Mouse (Mus musculus) E14TG2a.4 (cell line): ENCODE results near the gene Atrnl1.

Experiments used
- CTCF ChIP-seq: conservative IDR thresholded peaks from 2 replicates; pipeline ENCODE4 v1.5.1; 2014; ENCODE audit warnings: low read length
- POU5F1 ChIP-seq: IDR thresholded peaks from 2 replicates; pipeline ENCODE4 v1.6.1; 2014; ENCODE audit warnings: low read length, borderline replicate concordance

DNA sequence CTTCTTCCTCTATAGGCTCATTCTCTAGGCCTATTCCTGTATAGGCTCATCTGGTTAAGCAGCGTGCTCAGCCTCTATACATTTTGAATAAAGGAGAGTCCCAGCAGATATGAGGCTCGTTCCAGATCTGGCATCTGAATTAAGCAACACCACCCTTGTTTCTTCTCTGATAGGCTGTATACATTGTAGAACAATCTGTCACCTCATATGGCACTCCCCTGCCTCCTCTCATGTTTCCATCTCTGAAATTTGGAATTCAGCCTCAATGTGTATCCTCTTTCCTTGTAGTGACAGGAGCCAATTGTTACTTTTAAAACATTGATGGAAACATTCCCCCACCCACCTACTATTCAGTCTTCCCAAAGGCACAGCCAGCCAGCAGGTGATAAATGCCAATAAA lies 414.2 kb downstream of the Atrnl1 start:
- TF ChIP-seq CTCF (no peak), POU5F1 (no peak)
